Mouse (Mus musculus) gonadal fat pad, adult 2 months (tissue): ENCODE measurements around the gene Pias4. TPM values are rescaled to one million over a fixed set of nuclear protein-coding genes. Genes with fewer than 3 reads are reported as not detected.
"Not testable (repeated sequence)": the region's sequence is repeated elsewhere in the genome, so short reads cannot be mapped to it uniquely, and the experiment has no call there.

Source experiments
- DNase-seq: peaks from one replicate; pipeline ENCODE4 v3.0.0-alpha.2; 2012; ENCODE audit warnings: low read depth
- polyA plus RNA-seq: library from polyadenylated mRNA; depleted of rRNA; stranded (reverse); fragments of >200 nt; gene quantifications from 2 replicates; pipeline ENCODE4 v1.2.3, GENCODE M21; 2012

The Pias4 gene
- polyA plus RNA-seq, 1 experiment: 32.8 TPM

DNA sequence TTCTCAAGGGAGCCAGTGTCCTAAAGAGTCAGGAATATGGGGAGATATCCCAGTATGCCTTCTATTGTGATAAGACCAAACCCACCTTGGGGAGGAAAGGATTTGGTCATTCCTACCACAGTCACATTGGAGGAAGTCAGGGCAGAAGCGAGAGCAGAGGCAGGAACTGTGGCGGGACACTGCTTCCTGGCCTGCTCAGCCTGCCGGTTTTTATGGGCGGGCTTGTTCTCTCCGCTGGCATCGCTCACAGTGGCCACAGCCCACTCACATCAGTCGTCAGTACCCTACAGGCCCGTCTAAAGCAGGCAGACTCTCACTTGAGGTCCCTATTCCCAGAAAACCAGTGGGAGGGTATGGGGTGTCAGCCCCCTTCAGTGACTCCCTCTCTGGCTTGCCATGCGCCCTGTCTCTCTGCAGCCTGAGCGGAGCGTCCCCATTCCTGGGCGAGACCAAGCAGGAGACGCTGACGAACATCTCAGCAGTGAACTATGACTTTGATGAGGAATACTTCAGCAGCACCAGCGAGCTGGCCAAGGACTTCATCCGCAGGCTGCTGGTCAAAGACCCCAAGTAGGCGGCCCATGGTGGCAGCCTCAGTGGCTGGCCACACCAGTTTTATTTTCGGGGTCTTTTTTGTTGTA lies 23.7 kb upstream of the Pias4 start:
- DNase-seq: no peak

DNA sequence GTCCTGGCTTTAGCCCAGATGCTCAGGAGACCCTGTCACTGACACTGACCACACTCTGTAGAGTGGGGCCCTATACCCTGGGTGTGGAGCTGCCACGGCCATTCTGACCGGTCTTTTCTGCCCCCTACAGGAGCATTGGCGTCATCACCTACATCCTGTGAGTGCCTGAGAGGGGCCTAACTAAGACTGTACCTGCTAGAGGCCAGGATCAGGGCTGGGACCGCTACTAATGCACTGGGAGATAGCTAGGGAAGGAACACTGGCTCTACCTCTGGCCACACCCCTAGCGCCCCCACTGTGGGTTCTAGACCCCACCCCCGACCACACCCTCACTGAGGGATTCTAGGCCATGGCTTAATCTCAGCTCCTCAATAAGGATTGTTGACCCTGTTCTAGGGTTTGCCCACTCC lies 23.2 kb upstream of the Pias4 start:
- DNase-seq: no peak

DNA sequence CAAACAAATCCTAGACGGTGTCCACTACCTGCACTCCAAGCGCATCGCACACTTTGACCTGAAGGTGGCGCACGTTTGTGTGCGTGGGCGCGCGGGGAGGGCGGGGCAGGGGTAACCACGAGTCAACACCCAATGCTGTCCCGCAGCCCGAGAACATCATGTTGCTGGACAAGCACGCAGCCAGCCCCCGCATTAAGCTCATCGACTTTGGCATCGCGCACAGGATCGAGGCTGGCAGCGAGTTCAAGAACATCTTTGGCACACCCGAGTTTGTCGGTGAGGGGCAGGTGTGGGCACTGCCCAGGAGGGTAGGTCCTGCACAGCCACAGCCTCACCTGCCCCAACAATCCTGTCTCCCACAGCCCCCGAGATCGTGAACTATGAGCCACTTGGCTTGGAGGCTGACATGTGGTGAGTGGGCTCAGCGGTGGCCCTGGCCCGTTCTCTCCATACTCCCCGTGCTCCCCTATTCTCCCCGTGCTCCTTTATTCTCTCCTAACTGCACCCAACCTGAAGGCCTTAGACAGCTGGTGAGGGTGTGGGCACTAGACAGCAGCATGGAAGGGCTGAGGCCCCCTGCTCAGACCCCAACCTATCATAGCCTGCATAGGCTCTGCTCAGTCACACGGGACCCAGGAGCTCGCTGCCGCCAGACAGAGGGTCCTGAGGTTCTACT lies 22.7 kb upstream of the Pias4 start:
- no peak for DNase-seq

DNA sequence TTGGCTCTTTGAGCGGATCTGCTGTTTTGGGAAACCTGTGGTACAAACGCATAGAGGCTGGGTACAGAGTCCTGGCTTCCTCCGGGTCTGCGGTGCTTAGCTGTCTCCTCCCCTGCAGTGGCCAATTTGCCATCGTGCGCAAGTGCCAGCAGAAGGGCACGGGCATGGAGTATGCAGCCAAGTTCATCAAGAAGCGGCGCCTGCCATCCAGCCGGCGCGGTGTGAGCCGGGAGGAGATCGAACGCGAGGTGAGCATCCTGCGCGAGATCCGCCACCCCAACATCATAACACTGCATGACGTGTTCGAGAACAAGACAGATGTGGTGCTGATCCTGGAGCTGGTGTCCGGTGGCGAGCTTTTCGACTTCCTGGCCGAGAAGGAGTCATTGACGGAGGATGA lies 22.1 kb upstream of the Pias4 start:
- no peak for DNase-seq

DNA sequence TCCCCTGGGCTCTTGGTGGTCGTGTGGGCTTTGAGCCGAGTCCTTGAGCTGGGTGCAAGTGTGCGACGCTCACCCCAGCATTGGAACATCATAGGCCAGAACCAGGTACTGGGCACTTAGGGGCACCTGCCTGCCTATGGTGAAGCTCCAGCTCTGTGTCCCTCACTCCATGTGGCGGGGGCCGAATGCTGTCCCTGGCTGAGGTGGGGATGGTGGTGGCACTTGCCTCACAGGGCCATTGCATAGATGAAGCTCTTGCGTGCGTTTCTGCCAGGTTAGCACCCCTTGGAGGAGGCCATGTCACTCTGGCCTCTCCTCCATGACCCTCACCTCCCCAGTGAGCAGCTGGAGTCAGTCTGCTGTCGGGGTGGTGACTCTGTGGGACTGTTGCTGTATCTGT lies 19.4 kb upstream of the Pias4 start:
- no peak for DNase-seq

DNA sequence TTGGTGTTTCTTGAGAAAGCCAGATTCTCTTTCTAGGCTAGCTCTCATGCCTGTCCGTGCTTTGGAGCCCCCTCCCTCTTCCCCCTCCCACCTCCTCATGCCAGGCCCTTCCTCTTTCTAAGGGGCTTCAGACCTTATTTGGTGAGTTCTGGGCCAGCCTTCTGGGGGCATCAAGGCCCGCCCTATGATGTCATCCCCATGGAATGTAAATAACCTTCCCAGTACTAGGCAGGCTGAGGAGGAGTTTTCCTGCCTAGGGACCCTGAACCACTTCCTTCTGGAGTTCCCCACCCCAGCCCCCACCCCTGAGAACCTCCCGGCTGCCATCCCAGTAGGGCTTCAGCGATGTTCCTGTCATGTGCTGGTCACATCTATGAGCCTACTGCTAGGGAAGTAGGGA lies 17.0 kb upstream of the Pias4 start:
- DNase-seq: no peak

DNA sequence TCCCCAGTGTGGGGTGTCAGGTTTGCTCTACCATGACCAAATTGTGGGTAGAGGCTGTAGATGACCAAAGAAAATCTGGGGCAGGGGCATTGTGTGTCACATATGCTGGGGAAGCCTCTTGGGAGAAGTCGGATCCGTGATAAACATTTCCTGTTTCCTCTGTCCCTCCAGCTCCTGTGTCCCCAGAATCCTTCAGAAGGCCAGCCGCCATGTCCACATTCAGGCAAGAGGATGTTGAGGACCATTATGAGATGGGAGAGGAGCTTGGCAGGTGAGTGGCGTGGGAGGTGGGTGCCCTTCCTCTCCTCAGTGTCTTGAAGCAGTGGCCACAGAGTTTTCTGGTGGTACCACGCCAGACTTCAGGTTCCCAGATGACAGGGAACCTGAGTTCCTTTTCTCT lies 16.1 kb upstream of the Pias4 start, which contains the start of gene 4930442H23Rik:
4930442H23Rik (minus strand) TSS at position 45 of the 400 bp plus-strand sequence.
- no peak for DNase-seq

DNA sequence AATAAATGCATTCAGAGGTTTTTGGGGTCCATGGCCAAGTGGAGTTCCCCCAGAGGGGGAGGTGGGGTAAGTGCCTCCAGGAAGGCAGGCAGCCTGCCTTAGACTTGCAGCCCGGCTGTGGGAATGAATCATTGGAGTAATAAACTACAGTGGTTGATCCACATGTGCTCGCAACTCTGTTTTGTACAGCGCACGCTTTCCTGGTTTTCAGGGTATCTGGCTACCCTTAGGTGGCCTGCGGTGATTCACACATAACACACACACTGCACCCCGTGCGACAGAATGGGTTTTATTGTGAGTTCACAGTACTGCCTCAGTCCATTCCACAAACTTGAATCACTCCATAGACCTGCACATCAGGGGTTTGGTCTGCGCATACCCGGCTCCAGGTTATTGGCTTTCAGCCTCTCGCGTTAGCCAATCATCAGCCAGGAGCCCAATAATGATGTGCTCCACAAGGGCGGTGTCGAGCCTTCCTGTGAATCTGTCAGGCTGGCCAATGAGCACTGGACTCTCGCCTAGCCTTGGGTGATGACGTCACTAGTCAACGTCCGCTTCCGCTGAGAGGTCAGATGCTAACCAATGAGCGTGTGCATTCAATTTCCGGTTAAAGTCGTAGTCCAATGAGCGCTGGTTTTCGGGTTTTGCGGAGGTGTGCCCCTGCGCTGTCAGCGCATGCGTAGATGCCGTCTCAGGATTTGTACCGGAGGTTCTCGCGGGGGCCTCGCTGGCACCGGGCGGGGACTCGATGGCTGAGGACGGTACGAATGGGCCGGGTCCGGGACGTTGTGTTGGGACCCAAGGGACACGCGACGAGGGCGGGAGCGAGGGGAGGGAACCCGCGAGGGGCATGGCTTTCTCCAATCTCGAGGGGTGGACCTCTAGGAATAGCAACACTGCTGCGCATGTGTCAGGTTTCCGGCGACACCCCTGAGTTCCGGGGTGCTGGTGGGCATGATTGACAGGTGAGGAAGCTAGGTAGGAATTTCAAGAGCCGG lies 14.9 kb upstream of the Pias4 start, which contains the start of gene Dapk3:
Dapk3 (plus strand) TSS at position 670 of the 998 bp plus-strand sequence.
- DNase-seq: peak; percentile 99

DNA sequence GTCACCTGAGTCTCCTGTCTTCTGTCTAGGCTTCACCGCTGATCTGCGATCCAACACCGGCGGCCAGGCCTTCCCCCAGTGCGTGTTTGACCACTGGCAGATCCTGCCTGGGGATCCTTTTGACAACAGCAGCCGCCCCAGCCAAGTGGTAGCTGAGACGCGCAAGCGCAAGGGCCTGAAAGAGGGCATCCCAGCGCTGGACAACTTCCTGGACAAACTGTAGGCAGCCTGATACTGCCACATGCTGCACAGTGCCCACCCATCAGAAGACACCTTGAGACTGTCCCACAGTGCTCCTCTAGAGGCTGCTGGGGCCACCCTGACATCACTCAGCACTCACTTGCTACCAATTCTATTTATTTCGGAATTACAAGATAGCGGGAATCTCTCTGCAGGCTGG lies 14.1 kb upstream of the Pias4 start:
- DNase-seq: not testable (repeated sequence)

DNA sequence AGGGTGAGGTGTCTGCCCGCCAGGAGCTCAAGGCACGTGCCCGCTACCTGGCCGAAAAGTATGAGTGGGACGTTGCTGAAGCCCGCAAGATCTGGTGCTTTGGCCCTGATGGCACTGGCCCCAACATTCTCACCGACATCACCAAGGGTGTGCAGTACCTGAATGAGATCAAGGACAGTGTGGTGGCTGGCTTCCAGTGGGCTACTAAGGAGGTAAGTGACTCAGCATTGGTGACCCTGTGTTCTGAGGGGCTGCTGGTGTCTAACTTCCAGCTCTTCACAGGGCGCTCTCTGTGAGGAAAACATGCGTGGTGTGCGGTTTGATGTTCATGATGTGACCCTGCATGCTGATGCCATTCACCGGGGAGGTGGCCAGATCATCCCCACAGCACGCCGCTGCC lies 13.2 kb upstream of the Pias4 start:
- DNase-seq: no peak

DNA sequence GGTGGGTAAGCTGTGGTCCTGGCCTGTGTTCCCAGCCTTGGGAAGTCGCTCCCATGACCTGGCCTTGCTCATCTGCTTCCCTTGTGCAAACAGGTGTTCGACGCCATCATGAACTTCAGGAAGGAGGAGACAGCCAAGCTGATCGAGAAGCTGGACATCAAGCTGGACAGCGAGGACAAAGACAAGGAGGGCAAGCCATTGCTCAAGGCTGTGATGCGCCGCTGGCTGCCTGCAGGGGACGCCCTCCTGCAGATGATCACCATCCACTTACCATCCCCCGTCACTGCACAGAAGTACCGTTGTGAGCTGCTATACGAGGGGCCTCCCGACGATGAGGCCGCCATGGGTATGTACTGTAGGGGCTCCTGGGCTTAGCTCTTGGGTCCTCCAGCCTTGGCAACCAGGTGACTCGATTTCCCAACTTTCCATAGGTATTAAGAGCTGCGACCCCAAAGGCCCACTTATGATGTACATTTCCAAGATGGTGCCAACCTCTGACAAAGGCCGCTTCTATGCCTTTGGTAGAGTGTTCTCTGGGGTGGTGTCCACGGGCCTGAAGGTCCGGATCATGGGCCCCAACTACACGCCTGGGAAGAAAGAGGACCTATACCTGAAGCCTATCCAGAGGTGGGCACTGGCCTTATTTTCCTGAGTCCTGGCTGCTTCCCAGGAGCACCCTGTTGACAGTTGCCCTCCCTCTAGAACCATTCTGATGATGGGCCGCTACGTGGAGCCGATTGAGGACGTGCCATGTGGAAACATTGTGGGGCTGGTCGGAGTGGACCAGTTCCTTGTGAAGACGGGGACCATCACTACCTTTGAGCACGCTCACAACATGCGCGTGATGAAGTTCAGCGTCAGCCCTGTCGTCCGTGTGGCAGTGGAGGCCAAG lies 12.0 kb upstream of the Pias4 start:
- no peak for DNase-seq

DNA sequence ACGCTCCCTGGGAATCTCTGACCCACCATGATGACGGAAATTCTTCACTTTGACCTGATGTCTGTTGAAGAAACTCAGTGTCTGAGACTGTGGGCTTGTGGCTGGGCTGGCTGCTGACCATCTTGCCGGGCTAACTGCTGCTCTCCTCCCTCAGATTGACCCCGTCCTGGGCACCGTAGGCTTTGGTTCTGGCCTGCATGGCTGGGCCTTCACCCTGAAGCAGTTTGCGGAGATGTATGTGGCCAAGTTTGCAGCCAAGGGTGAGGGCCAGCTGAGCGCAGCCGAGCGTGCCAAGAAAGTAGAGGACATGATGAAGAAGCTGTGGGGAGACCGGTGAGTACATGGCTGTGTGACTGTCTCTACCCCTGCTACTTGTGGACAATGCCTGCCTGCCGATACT lies 11.2 kb upstream of the Pias4 start:
- DNase-seq: no peak

DNA sequence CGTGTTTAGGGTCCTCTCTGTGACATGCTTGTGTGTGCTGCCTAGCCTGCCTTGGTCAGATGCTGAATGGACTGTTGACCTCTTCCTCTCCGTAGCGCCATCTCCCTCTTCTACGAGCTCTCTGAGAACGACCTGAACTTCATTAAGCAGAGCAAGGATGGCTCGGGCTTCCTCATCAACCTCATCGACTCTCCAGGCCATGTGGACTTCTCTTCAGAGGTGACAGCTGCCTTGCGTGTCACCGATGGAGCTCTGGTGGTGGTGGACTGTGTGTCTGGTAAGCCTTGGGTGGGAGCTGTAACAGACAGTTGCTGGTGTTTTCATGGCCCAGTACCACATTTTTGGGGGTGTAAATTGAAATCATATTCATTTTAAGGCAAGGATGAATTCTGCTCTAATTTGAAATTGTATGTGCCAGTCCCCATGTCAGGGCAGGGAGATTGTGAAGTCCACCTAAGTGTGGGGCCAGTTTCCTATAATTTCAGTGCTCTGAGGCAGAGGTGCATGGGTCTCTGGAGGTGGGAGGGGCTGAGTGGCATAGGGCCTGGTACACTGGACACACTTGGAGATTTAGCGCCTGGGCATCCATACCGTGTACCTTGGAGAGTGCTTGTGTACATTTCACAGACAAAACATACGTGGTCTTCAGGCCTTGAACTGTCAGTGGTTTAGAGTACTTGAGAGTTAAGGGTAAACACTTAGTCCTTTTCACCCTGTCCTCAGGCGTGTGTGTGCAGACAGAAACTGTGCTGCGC lies 10.4 kb upstream of the Pias4 start:
- no peak for DNase-seq

DNA sequence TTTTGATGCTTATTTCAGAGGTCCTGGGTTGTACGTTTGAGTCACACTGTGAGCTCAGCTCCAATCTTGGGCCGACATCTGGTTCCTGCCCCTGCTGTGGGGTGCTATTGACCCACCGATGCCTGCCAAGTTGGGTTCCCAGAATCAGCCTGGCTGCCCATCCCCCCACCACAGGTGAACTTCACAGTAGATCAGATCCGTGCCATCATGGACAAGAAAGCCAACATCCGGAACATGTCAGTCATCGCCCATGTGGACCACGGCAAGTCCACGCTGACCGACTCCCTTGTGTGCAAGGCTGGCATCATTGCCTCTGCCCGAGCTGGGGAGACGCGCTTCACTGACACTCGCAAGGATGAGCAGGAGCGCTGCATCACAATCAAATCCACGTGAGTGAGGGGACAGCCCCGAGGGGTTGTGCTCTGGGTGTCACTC lies 9.8 kb upstream of the Pias4 start:
- no peak for DNase-seq

DNA sequence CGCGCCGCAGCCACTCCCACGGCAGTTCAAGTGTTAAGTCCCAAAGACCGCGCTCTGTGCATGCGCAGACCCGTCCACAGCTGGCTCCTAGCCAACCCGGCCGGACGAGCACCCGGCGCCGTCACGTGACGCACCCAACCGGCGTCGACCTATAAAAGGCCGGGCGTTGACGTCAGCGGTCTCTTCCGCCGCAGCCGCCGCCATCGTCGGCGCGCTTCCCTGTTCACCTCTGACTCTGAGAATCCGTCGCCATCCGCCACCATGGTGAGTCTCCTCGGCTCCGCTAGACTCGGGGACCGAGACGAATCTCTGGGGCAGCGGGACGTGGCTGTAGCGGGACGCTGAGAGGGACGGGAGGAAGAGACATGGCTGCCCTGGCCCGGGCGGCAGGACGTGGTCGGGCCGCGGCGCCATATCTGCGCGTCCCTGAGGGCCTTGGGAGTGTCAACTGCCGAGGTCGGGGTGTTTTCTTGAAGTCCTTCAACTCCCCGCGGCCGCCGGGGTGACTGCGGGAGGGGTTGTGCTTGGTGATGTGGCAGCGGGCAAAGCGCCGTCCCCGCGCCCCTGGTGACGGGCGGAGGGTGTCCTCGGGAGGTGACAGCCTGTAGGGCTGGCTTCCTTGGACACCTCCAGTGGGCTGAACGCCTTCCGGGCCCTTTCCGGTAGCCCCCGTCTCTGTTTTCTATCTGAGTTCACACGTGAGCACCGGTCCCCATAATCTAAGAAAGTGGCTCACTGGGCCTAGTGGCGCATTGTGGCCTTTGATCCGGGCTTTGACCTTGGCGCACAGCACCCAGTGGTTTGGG lies 8.9 kb upstream of the Pias4 start, which contains the start of gene Eef2:
Eef2 (plus strand) TSS at position 166 of the 806 bp plus-strand sequence.
- DNase-seq: no peak

DNA sequence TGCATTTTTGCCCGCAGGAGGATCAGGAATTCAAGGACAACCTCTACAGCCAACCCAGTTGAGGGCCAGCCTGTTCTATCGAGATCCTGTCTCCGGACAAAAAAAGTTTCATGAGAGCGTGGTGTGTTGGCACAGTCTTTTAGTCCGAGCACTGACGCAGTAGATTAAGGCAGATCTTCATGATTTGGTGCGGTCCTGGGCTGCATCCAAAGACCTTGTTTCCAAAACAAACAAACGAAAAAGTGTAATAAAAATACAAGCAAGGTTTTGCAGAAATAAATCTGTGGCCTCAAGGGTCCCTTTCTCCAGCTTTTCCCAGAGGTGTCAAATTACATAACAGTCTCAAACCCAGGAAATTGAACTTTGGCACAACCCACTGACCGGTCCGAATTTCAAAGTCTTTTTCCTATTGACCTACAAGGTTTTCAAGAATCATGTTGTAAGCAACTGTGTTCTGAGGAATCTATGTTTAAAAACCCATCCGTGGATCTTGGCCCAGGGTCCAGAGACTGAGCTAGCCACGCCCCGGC lies 8.3 kb upstream of the Pias4 start:
- DNase-seq: no peak

DNA sequence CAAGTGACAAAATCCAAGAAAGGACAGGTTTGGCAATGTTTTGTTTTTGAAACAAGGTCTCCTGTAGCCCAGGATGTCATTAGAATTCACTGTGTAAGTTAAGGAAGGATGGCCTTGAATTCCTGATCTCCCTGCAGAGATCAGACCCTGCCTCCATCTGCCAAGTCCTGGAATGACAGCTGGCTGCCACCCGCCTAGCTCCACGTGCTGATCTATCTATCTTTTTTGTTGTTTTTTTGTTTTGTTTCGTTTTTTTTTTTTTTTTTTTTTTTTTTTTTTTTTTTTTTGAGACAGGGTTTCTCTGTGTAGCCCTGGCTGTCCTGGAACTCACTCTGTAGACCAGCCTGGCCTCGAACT lies 7.6 kb upstream of the Pias4 start:
- DNase-seq: not testable (repeated sequence)

DNA sequence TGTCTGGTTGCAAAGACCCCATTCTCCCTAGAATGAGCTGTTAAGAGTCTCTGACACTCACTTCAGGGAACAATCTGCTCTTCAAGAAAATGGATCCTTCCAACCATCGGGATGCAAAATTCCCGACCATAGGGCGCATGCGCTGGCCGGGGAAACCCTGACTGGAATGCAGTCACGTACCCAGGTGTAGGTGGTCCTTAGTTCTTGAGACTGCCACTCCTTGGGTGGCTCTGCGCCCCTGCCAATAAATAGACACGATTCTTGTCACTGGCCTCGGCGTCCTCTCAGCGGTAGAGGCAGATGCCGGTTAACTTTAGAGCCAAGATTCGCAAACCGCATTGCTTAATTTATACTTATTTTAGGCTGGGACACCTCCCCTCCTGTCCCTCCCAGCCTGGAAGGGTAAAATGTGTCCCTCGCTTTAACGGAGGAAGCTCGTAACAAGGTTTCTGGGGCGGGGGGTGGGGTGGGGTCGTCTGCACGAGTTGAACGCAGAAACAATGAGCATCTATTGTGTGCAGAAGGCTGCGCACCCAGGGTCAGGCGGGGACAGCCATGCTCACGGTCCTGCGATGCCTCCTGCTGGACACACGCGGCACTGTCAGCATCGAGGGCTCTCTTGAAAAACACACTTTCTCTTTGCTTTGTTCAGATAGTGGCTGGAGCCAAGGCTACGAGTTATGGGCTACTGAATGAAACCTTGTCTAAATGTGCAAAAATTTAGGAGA lies 7.1 kb upstream of the Pias4 start:
- DNase-seq: no peak

DNA sequence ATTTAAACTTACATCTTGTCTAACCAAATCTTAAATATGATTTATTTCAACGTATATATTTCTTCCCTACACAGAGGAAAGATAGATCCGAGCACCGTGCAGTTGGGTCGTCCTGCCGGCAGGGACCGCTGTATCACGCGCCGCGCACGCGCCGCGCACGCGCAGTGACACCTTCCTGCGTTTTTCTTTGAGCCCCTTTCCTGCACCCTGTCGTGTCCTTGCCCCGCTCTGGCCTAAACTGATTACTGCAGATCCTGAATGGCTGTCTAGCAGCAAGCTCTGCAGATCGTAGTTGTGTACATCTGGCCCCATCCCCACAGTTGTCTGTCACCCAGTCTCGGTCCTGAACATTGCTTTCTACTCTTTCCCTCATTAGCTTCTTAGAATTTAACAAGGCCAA lies 5.4 kb upstream of the Pias4 start:
- no peak for DNase-seq
